Mouse (Mus musculus) stomach, embryonic 15.5 days (tissue): ENCODE data around the gene Kcne3. TPM values are rescaled to one million over a fixed set of nuclear protein-coding genes. Genes with fewer than 3 reads are reported as not detected.

Experiments used
- ATAC-seq: fragments of 200-750 bp; cut with Nextera tagmentation; 2 replicates; pipeline ENCODE4 v1.8.0; 2017; ENCODE audit warnings: low read depth, moderate number of reproducible peaks, moderate TSS enrichment; ENCODE audit not compliant: insufficient read depth, low FRiP score
- H3K27ac ChIP-seq: fragments of 300-500 bp; sonication (generic); 2 replicates; pipeline ENCODE4 v1.5.1; 2015; ENCODE audit warnings: mild to moderate bottlenecking, inconsistent platforms
- H3K27me3 ChIP-seq: fragments of 300-500 bp; sonication (generic); replicated peaks from 2 replicates; pipeline ENCODE4 v1.6.1; 2015; ENCODE audit warnings: inconsistent platforms
- H3K36me3 ChIP-seq: fragments of 300-500 bp; sonication (generic); 2 replicates; pipeline ENCODE4 v1.6.1; 2015; ENCODE audit warnings: inconsistent platforms
- H3K4me1 ChIP-seq: fragments of 300-500 bp; sonication (generic); 2 replicates; pipeline ENCODE4 v1.6.1; 2015; ENCODE audit warnings: inconsistent platforms
- H3K4me2 ChIP-seq: fragments of 300-500 bp; sonication (generic); 2 replicates; pipeline ENCODE4 v1.6.1; 2015; ENCODE audit warnings: mild to moderate bottlenecking, inconsistent platforms
- H3K4me3 ChIP-seq: fragments of 300-500 bp; sonication (generic); replicated peaks from 2 replicates; pipeline ENCODE4 v1.5.1; 2015; ENCODE audit warnings: inconsistent platforms
- H3K9ac ChIP-seq: fragments of 300-500 bp; sonication (generic); 2 replicates; pipeline ENCODE4 v1.6.1; 2015; ENCODE audit warnings: inconsistent platforms
- H3K9me3 ChIP-seq: fragments of 300-500 bp; sonication (generic); 2 replicates; pipeline ENCODE4 v1.6.1; 2016; ENCODE audit warnings: inconsistent platforms
- WGBS: fragments of 180-500 bp; shearing (Covaris S2); methylation state at CpG from one replicate; pipeline ENCODE4 v1.1.7; 2015; 5-methylcytosine and 5-hydroxymethylcytosine counted together
- polyA plus RNA-seq: library from polyadenylated mRNA; unstranded; fragments of >200 nt; fragmentation: Nextera tagmentation; extraction: Ambion mirVana; gene quantifications from 2 replicates; pipeline ENCODE4 v1.2.1, GENCODE M21; 2015

Gene Kcne3
- polyA plus RNA-seq, 1 experiment from 2014 or later, result 26.2 TPM

DNA sequence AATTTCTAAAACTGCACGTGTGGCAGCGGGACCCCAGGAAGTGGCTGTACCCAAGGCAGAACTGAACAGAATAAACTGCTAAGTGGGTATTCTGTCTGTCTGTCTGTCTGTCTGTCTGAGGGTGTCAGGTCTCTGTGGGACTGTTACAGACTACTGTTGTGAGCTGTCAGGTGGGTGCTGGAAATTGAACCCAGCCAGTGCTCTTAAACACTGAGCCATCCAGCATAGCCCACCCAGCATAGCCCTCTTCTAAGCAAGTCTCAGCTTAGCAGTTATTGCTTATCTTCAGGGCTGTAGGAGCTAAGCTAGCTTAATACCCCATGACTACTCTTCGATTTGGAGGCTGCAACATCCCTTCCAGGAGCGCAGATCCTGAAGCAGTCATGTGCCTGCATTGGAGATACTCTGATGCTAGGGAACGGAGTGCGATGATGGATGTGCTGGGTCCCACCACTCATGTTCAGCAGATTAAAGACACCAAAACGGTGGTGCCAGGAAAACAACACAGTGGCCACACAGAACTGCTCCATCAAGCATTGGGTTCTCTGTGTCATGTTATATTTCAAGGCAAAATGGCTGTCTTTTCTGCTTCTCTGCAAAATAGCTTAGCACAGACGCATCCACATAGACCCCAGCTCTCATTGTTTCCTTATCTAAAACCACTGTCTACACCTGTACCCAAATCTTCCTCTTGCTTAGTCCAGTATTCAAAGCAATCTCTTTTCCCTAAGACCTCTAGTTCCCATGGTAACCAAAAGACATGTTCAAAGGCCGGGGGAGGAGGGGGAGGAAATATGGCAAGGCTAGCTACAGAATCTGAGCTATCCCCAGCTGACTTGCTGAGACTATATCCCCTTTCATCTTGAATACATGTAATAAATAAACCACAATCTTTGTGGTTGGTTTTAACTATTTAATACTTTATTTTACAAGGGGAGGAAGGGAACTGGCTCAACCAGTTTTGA, 40.6 kb downstream of the Kcne3 start:
- no peak for ATAC-seq
- Histone ChIP-seq H3K4me3 (no peak overlapping the region), H3K4me2 (no peak overlapping the region), H3K9me3 (no peaks in the 10 kb centered on the region), H3K27me3 (no peaks in the 10 kb centered on the region), H3K4me1 (no peaks in the 10 kb centered on the region), H3K36me3 (no peaks in the 10 kb centered on the region), H3K9ac (no peak overlapping the region), H3K27ac (no peak overlapping the region)
- WGBS, result 76% methylated on average over 9 of the region's 9 CpGs

DNA sequence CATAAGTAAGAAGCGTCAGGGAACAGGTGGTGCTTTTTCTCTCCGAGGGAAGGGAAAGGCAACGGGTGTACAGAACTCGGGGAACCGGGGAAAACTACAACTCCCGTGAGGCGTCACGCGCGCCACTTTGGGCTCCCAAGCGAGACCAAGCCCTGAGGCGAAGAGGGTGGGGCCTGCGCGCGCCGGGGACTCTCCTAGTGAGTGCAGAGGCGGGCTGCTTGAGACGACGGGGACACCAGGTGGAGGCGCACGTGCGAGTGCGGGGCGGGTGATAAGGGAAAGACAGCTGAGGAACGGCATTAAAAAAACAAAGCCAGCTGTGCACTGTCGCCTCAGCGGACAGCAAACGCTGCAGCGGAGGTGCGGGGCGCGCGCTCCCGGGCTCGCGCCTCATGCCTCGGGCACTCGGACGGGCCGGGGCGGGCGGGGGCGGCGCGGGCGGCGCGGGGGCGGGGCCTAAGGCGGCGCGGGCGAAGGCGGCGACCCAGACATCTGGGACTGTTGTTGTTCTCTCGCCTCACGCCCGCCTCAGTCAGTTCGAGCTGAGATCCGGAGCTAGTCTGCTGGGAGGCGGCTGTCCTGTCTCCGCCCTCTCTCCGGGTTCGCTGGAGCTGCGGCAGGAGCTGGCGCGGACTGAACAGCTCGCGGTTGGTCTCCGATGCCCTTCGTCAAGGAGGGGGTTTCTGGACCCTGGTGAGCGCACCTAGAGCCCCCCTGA, 51.0 kb downstream of the Kcne3 start, which contains the start of gene Pgm2l1:
Gene Pgm2l1 (plus strand): TSS at position 237 of the 718 bp plus-strand sequence.
- Histone ChIP-seq H3K4me3 (peak within 1 kb of the TSS; percentile 69), H3K27ac (peak within 1 kb of the TSS; percentile 90), H3K4me2 (peak within 1 kb of the TSS; percentile 98), H3K4me1 (peaks cover 6% of the 10 kb centered on the region; the same call in 1 of the 2 replicates), H3K9me3 (no peaks in the 10 kb centered on the region), H3K9ac (peak within 1 kb of the TSS; percentile 45; the same call in 1 of the 2 replicates), H3K27me3 (no peaks in the 10 kb centered on the region), H3K36me3 (no peaks in the 10 kb centered on the region)
- under 1% methylated on average over 70 of the region's 72 CpGs for WGBS
- peak; percentile 99 for ATAC-seq

DNA sequence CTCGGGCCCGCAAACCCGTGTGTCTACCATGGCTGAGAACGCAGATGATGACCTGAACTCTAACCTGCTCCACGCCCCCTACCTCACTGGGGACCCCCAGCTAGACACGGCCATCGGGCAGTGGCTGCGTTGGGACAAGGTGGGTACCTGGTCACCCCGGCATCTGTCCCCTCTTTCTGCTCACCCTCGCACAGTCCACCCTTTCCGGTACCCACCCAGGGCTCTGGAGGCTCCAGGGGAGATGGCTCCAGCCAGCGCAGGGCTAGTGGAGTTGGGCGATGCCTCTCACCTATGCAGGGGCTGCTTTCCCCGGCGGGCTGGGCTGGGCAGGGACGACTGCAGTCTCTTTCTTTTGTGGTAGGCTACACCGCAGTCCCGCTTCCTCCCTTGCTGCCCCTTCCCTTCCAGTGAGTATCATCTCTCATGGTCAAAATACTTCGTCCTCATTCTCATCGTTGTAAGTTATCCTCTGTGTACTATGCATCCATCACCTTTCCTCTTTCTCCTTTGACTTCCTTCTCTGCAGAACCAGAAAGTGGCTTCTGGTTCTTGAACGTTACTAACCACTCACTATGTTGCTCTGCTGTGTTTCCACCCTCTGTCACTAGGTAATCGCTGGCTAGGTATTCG, 51.7 kb downstream of the Kcne3 start:
- H3K9me3 ChIP-seq, result no peaks in the 10 kb centered on the region
- no peaks in the 10 kb centered on the region for H3K36me3 ChIP-seq
- H3K27ac ChIP-seq, result peak overlapping the region; percentile 90; the same call in 1 of the 2 replicates
- ATAC-seq, result peak; percentile 25
- H3K9ac ChIP-seq, result peak overlapping the region; percentile 45; the same call in 1 of the 2 replicates
- no peaks in the 10 kb centered on the region for H3K27me3 ChIP-seq
- H3K4me3 ChIP-seq, result peak overlapping the region; percentile 69
- H3K4me2 ChIP-seq, result peak overlapping the region; percentile 98
- WGBS, result under 1% methylated on average over 23 of the region's 23 CpGs
- H3K4me1 ChIP-seq, result peaks cover 6% of the 10 kb centered on the region; the same call in 1 of the 2 replicates

DNA sequence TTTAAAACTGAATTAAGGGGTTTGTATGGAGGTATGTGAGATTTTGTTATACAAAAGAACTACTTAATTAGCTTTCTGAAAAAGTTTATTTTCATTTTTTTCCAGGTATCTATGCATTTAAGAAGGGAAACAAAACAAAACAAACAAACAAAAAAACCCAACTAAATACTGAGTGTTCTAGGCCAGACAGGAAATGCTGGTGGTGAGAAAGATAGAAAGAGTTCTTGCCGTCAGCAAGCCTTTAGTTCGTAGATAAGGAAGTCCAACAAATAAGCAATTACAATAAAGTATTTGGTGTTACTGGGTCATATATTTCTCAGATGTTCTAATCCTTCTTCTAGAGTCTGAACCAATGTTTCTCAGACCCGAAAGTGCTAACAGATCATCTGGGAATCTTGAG, 52.7 kb downstream of the Kcne3 start:
- H3K36me3 ChIP-seq, result no peaks in the 10 kb centered on the region
- no peak overlapping the region for H3K27ac ChIP-seq
- no peaks in the 10 kb centered on the region for H3K27me3 ChIP-seq
- WGBS, result 60% methylated on average over 3 of the region's 3 CpGs
- no peak overlapping the region for H3K9ac ChIP-seq
- H3K4me1 ChIP-seq, result peaks cover 6% of the 10 kb centered on the region; the same call in 1 of the 2 replicates
- no peak overlapping the region for H3K4me2 ChIP-seq
- H3K4me3 ChIP-seq, result no peak overlapping the region
- no peaks in the 10 kb centered on the region for H3K9me3 ChIP-seq
- ATAC-seq, result no peak

DNA sequence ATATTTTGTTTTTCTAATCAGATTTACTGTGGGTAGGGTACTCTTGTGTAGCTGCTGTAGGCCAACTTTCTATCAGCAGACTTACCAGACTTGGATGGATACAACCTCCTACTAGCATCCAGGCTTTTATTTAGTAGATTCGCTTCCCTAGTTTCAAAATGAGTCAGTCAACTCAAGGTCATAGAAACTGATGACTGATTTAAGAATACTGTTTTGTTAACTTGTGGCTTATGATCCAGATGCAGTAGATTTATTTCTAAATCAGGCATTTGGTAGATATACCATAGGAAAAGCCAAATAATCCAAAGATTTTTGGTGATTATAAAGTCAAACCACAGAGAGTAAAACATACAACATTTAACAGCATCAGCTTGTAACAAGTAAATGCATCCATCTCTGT, 54.3 kb downstream of the Kcne3 start:
- WGBS, result 86% methylated on average over 1 of the region's 1 CpGs
- Histone ChIP-seq H3K9me3 (no peaks in the 10 kb centered on the region), H3K4me1 (peaks cover 6% of the 10 kb centered on the region; the same call in 1 of the 2 replicates), H3K36me3 (no peaks in the 10 kb centered on the region), H3K4me2 (no peak overlapping the region), H3K27me3 (no peaks in the 10 kb centered on the region), H3K27ac (no peak overlapping the region), H3K4me3 (no peak overlapping the region), H3K9ac (no peak overlapping the region)
- no peak for ATAC-seq

DNA sequence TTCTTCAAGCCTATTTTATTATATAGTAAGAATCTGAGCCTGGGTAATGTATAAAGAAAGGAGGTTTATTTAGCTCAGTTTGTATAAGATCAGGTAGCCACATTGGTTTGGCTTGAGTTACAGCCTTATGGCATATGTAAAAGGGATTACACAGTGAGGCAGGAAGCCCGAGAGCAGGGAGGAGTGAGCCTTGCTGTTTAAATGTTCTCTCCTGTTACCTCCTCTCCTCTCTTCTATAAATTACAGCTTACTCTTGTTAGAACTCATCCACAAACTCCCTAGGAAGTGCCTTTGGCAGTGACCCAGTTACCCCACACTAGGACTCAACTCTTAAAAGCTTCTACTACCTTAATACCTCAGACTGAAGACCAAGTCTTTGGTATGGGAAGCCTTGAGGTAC, 55.4 kb downstream of the Kcne3 start:
- no peak overlapping the region for H3K9ac ChIP-seq
- no peaks in the 10 kb centered on the region for H3K36me3 ChIP-seq
- no peaks in the 10 kb centered on the region for H3K27me3 ChIP-seq
- no peak overlapping the region for H3K27ac ChIP-seq
- 0 out of 2 replicates have a peak, but pooled peaks cover 6% of the 10 kb centered on the region for H3K4me1 ChIP-seq
- no peak overlapping the region for H3K4me3 ChIP-seq
- H3K4me2 ChIP-seq, result no peak overlapping the region
- no peaks in the 10 kb centered on the region for H3K9me3 ChIP-seq
- ATAC-seq, result no peak
- WGBS, result 41% methylated on average over 1 of the region's 1 CpGs

DNA sequence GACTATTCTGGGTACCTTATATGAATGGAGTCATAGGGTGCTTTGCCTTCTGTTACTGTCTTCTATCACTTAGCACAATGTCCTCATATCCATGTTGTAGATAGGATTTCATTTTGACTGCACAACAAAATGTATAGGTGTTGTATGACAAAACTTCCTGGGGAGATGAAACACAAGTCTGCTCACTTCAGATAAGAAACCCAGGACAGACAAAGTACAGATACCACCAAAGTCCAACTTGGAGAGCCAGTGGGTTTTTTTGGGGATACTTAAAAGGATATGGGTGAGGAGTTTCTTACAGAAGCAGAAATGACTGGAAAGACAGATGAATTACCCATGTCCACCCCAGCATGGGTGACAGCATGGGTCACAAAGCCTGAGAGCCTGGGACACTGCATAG, 57.4 kb downstream of the Kcne3 start:
- no peaks in the 10 kb centered on the region for H3K36me3 ChIP-seq
- H3K4me1 ChIP-seq, result no peaks in the 10 kb centered on the region
- no peak for ATAC-seq
- no peak overlapping the region for H3K27ac ChIP-seq
- no peak overlapping the region for H3K4me2 ChIP-seq
- no peak overlapping the region for H3K4me3 ChIP-seq
- H3K9ac ChIP-seq, result no peak overlapping the region
- no peaks in the 10 kb centered on the region for H3K9me3 ChIP-seq
- no peaks in the 10 kb centered on the region for H3K27me3 ChIP-seq

Other genes with a start within 250 kb of the Kcne3 start
- 4.8 and 4.9 TPM in 2 replicates for gene Rnf169, start 196.1 kb upstream of the Kcne3 start, polyA plus RNA-seq
- 0.94 and 1.0 TPM in 2 replicates for gene Chrdl2, start 170.3 kb upstream of the Kcne3 start, polyA plus RNA-seq
- 55.1 and 58.3 TPM in 2 replicates for gene Pold3, start 54.9 kb upstream of the Kcne3 start, polyA plus RNA-seq
- gene Lipt2, start 17.2 kb upstream of the Kcne3 start, polyA plus RNA-seq, result 18.0 and 21.9 TPM in 2 replicates
- 2.3 and 2.8 TPM in 2 replicates for gene Pgm2l1, start 50.9 kb downstream of the Kcne3 start, polyA plus RNA-seq
- 4.3 and 6.3 TPM in 2 replicates for gene P4ha3, start 109.0 kb downstream of the Kcne3 start, polyA plus RNA-seq
- 17.7 and 18.5 TPM in 2 replicates for gene C2cd3, start 195.7 kb downstream of the Kcne3 start, polyA plus RNA-seq
- gene Ppme1, start 195.8 kb downstream of the Kcne3 start, polyA plus RNA-seq, result 51.4 TPM in 2 replicates